Mouse (Mus musculus): ENCODE data around the gene Anks1.

The Anks1 gene

DNA sequence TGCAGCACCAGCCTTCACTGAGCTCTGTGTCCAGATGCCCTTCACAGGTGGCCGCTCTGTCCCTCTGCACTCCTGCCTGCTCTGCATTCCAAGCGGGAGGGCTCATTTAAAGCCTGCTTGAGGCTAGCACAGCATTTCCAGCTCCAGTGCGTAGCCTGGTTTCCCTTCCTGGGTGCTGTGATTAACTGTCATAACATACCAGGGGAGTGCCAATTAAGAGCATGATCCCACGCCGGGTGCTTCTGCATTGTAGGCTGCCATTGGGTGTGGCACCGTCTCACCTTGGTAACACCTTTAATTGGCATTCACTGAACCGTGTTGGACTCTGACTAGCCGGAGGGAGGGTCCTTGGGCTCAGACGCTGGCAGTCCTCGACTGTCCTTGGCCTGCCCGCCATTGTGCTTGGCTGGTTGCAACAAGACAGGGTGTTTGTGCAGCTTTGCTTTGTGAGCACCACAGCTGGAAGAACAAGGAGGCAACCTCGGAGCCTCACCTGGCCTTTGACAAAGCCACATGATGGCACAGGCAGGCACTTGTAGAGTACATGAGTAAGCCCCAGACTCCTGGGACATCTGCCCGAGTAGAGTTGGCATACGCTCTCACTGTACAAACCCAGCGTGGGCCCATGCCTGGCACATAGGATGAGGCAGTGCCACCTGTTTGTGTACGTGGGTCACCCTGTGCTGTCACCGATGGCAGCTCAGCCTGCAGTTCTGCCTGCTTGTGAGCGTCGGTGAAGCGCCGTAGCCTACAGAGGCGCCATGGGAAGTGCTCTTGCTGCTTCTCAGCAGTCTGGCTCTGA is 113.9 kb downstream of the Anks1 start:
- DNase-seq, result peak; percentile 76 to 77

DNA sequence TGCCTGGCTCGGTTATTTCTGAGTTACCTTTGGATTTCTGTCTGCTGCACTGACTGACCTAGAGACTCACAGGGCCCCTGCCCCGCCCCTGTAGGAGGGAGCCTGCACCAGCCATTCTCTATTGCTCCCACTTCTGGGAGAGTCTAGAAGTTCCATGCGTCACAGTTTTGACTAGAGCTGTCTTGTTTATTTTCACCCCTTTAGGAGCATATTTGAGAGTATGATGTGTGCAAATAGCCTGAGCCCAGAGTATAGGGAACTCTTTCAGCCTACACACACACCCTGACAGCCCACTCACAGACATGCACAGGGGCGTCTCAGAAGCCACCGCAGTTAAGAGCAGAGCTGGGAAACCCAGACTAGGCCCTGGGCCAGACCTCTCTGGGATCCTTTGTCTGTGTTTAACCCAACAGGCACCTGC is 116.4 kb downstream of the Anks1 start:
- no peak for DNase-seq

DNA sequence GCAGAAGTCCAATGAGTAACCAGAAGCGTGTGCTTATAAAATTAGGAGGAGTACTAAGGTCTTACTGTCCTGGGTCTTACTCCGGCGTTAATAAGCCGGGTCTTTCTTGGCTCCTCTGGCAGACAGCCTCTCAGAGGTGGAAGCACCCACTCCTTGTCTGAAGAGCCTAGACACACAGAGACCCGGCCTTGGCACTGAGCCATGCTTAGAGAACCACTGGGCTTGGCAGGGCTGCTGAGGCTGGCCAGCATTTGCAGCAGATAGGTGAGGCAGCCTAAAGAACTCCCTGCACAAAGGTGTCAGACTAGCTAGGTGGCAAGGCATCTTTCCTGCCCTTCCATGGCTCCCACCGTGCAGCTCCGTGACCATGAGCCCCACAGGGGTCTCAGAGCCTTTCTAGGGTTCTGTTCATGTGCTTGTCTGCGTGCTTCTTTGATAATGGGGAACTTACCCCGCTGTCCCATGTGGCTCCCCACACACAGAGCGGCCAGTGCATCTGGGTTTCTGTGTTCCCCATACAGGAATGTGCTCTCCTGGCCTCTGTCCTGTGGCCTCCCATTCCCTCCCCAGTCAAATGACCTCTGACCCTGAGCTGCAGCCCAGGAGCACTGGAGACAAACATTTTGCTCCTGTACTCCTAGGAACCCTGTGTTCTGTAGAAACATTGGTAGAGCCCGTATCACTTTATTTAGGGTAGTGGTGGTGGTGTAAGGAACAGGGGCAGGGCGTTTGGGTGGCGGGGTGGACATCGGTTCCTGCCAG is 117.2 kb downstream of the Anks1 start:
- DNase-seq, result no peak

DNA sequence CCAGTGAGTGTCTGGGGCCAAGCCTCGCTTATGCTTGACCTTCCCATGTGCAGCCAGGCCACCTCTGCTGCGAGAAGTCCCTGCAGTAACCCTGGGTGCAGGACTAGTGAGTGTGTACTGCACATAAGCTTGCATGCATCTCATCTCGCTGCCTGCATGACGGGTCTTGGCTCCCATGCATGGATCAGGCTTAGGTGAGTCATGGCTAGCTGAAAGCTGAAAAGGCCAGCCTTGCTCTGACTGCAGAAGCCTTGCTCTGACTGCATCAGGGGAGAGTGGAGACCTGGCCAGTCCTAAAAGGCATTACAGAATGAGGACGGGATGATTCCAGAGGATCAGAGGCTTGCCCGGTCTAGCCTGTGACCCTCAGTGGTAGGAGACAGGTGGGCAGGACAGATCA is 118.1 kb downstream of the Anks1 start:
- no peak for DNase-seq

DNA sequence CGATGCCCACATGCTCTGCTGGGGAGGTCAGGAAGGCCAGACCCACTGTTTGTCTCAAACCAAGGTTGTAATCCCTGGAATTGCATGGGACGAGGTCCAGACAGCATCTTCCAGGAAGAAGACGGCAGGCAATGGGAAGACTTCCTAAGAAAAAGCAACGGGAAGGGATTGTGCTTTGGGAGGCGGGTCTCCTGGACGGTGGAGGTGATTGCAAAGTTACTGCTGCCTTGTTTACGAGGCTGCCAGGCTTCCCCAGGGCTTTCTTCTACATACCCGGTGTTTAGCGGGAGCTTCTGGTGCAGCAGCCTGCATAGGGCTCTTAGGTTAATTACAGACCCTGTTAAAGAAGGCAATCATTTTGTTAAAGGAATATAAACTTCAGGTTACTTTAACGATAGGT is 119.1 kb downstream of the Anks1 start:
- no peak for DNase-seq

DNA sequence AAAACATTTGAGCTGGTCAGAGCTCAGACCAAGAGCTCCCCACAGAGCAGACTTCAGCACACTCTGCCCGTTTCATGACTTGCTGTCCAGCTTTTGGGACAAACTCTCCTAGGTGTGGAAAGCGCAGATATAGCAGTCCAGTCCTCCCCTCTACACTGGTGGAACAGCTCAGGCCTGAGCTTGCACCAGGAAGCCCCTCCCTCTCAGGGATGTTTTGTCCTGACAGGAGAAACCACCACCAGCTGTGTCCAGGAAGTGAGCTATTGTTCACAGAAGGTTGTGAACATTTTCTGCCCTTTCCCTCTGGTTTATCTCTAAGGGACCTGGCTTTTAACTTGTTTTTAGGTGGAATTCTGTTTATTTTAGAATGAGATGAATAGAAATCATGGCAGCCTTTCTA is 120.2 kb downstream of the Anks1 start:
- no peak for DNase-seq

DNA sequence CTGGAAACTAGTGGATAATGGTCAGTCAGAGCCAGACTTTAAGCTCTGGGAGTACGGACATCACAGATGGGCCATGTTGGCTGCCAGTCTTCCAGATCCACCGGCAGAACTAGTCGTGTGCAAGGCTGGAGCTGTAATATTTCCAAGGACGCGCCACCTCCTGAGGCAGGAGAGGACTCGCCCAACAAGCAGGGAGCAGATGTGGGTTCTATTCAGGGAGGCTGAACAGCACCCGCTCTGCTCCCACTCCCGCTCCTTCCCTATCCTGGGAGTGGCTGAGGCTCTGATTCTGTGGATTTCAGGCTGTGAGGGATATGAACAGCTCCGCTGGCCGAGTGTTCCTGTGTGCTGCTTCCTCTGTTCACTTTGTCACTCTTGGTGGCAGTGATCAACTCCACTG is 121.3 kb downstream of the Anks1 start:
- peak; percentile 65 to 67 for DNase-seq

DNA sequence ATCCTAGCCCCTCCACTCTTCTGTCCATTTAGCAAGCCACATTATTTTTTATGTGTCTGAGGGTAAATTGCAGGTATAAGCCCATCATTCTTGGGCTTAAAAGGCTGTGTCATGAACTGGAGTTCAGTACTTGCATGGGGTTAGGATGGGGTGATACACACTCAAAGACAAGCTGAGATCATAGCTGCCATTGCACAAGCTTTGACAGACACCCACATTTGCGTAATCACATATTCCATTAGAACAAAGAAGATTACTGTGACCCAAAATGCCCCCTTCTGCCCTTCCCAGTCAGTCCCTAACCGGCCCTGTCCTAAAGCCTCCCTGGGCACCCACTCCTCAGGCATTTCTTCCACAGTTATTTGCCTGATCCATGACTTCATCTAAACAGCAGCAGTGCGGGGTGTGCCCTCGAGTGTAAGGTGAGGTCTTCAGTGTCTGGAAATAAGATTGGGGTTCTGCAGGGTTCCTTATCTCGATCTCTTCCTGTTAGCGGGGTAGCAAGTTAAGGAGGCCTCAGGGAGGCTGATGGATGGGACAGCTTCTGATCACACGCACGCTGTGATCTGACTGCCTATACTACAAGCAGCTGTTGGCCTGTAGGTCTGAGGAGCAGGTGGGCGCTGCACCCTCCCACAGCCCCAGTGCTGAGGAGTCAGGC is 122.3 kb downstream of the Anks1 start:
- DNase-seq, result no peak

DNA sequence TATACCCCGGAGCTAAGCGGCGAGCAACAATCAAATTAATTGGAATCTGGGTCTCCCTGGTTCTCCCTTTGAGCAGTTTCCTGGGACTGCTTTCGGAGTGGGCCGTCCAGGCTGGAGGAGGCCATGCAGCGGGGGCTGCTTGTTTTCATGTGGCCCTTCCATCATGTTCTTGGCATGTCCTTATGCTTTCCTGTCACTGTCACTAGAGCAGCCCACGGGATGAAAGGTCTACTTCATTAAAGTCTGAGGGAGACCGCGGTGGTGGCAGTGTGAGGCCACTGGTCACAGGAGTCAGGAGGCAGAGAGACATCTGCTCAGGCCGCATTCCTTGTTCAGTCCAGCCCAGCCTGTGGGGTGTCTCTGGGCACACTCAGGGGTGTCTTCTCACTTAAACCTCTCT is 123.1 kb downstream of the Anks1 start:
- DNase-seq, result no peak

DNA sequence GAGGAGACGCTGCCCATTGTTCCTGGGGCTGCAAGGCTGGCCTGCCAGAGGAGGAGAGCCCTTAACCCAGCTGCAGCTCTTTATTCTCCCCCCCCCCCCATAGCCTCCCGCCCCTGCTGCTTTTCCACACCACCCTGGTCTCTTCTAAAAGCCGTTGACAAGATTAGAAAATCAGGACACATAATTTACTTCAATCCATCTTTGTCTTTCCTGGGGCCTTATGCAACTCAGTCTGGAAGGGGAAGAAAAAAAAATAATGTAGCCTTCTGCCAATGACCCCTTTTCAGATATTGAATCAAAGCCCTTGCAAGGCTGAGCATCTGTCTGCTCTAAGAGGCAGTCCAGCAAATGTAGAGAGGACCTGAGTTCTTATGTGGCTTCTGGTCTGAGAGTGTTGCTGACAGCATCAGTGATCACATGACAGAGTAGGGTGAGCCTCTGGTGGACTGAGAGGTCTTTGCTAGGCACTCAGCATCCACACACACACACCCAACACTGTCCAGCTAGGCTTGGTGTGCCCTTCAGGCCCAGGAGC is 124.0 kb downstream of the Anks1 start:
- DNase-seq, result no peak

DNA sequence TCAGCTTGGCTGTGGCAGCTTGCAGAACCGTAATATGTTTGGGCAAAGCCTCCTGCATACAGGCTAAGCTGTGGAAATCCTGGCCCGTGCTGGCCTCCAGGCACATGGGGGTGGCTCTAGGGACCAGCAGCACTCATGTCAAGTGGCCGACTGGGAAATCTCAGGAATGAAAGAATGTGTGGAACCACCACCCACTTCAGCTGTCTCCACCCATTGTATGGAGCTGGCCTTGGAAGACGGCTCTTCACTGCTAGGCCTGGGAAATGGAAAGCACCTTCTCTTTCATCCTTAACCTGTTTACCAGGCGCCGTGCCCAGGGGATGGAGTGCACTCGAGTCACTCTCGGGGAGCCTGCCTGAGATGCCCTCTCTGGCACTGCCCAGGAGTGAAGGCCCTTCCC is 125.9 kb downstream of the Anks1 start:
- DNase-seq, result no peak

DNA sequence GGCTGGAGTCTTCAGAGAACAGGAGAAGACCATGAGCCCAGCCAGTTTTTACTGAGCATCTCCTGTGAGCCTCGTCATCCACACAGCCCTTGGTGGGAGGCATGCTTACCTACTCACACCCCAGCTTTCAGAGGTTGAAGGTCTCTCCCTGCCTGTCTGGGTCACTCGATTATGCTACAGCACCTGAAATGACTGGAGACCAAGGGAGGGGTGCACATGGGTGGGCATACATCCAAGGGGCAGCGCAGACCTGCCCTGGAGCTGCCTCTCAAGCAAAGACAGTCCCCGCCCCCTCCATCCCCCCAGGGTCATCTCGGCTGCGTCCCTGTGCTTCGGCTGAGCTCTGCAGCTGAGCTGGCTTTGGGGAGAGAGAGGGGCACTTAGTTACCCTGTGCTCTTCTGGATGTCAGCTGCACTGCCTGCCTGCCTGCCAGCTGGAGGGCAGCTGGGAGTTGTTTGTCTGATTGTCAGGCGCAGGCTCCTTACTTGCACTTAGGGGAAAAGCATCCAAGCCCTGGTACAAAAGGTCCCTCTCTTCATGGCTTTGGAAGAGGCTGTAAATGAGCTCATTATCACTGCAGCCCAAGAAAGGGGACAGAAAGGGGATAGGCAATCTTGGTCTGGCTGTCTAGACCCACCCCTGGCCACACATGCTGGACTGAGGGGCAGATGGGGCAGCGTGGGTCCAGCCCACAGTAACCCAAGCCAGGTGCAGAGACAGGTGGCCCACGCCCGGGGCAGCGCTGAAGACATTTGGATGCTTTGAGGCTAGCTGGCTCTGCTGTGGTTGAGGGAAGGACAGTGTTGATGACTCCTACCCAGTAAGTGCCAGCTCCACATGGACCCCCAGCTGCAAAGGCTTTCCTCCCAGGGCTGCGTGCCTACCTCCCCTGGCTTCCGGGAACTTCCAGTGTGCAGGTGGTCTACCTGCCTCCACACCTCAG is 128.0 kb downstream of the Anks1 start:
- DNase-seq, result peak; percentile 50 to 52

DNA sequence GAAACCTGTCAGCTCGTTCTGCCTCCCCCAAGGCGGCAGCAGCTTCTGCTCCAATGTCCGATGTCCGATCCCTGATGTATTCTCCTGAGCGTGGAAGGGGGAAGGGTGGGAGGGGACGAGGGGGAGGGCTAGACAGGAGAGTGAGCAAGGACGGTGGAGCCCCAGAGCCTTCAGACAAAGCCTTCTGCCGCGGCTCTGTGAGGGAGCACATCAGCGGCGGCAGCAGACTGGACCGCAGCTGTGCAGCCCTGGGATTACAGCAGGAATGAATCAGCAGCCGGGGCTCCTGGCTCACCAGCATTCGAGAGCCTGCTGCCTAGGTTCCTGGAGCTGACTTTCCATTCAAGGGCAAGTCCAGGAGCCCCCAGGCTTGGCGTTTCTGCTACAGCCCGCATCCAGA is 131.5 kb downstream of the Anks1 start:
- DNase-seq, result no peak

DNA sequence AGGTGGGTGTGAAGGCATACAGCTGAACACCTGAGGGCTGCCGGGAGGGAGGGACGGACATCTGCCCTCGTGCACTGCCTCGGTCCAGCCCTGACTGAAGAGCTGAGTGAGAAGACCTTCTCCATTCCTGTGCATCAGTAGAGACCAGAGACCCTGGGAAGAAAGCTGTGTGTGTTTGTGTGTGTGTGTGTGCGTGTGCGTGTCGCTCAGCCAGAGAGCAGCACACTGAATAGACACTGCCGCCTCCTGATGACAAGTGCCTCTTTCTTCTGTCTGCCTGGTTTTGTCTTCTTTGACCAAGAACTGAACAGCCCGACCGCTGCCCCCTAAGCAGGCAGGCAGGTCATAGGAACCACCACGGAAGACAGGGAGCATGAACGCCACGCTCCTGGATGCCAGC is 132.2 kb downstream of the Anks1 start:
- no peak for DNase-seq

DNA sequence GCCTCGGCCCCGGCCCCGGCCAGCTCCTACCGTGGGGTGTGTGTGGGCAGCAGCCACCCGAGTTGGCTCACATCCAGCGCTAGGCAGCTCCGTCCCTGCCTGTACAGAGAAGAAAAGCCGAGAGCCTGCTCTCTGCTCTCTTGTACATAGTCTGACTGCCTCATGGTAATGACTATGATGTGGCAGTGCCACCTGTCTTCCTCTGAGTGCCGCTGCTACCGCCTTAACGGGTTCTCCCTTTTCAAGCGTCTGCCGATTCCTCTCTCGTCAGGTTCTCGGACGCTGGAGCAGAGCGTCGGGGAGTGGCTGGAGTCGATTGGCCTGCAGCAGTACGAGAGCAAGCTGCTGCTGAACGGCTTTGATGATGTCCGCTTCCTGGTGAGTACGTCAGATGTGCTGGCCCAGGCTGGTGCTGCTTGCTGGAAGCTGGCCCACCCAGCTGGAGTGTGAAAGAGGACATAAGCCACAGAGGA is 133.2 kb downstream of the Anks1 start:
- DNase-seq, result peak; percentile 78 to 80

DNA sequence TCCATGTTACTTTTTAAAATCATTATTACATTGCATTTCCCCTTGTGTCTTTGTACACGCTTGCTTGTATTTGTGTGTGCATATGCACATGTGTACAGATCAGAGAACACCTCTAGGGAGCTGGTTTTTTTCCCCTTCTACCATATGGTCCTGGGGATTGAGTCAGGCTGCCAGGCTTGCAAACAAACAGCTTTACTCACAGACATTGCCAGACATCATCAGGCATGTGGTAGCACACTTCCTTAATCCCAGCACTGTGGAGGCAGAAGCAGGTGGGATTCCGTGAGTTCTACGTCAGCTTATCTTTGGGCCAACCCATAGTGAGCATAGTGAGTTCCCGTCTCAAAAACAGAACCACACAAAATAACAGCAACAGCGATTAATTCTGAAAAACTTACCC is 137.9 kb downstream of the Anks1 start:
- DNase-seq, result peak in 1 of 2 experiments; percentile 51

DNA sequence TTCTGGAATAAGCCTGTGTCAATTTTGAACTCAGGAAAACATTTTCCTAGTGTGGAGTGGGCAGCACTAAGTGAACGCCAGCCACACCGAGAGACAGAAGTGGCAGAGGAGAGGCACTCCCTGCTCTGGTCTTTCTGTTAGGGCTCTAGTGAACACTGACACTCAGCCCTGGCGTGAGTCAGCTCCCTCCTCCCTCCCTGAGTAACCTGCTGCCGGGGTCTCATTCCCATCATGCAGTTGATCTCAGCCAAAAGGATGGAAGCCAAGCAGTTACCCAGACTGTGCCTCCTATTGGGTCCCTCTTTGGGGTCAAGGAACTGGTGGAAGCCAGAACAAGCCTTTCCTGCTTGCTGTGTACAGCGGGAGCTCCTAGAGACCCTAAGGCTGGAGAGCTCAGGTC is 138.4 kb downstream of the Anks1 start:
- peak in 1 of 2 experiments; percentile 51 for DNase-seq

DNA sequence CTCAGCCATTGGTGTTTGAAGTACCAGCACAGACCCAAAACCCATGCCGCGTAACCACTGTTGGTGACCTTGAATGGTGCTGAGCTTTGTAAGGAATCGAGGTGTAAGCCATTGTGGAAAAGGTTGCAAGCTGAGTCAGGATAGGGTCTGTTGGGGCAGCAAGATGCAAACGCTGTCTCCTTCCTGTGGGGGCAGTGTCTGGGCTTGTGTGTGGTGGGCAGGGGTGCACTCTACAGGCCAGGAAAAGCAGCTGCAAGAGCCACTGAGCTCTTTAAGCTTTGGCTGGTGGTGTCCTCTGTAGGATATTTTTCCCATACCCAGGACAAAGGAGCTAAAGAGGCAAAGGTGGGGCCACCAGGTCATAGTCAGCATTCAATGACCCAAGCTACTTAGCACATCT is 139.3 kb downstream of the Anks1 start:
- DNase-seq, result peak in 1 of 2 experiments; percentile 61

DNA sequence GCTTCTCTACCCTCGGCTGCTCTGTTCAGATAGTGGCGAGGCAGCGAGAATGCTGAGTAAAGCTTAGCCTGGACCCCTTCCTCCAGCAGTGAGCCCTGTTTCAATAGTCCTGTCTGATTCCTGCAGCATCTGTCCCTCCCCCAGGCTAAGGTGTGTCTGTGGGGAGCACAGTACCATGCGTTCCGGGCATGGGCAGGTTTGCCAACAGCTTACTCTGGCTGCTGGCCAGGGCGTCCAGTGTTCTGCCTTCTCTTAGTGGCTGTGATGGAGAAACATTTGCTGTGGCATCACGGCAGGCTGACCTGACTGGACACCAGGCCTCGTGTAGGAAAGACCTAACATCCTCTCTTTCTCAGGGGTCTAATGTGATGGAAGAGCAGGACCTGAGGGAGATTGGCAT is 141.1 kb downstream of the Anks1 start:
- peak; percentile 53 to 62 for DNase-seq

DNA sequence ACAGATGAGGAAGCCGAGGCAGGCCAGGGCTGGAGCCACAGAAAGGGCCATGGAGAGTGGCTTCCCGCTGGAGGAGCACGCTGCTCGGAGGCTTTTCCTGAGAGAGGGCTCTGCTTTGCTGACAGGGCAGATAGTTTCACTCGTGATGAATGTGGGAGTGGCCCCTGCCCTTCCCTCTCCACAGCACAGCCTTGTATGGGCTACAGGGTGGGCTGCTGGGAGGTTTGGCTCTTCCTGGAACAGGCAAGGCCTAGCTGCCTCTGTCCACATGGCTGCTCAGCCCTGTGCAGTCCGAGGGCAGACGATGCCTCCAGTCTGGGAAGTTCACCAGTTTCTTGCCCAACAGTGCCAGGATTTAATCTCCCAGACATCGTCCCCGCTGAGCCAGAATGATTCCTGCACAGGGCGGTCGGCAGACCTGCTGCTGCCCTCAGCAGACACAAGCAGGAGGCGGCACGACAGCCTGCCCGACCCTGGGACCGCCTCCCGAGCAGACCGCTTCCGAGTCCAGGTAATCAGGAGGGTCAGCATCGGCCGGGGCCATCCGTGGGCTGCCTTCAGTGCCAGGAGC is 143.3 kb downstream of the Anks1 start:
- DNase-seq, result peak; percentile 64 to 76

DNA sequence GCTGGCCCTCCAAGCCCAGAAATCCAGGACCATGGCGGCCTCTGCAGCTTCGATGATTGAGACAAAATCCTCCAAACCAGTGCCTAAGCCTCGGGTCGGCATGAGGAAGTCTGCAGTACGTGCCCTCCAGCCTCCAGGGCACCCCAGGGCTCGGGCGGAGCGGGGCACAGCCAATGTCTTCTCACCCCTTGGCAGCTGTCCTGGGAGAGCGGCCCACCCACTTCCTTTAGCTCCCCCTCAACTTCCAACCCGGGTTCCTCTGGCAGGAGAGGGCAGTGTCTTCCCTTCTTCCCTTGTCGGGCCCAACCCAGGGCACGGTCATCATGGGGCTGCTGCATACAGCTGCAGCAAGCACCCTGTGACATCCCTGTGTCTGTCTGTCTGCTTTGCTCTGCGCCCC is 149.2 kb downstream of the Anks1 start:
- DNase-seq, result no peak

DNA sequence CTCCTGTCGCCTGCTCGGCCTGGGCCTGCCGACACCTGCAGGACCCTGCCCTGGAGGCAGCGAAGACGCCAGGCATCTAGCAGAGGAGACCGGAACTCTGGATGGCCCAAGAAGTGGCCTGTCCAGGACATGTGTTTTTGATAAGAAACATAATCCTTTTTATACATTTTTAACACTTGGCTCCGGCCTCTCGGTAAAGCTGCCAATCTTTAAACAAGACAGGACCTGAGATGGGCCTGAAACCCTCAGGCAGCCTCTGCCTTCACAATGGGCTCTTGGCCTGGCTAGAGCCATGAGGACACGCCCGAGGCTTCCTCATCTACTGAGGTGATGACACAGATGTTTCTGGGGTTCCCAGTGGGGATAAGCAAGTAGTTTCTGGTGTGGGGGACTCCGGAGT is 151.6 kb downstream of the Anks1 start:
- DNase-seq, result no peak

Measured in cerebellum, postnatal 14 days (tissue).